Mouse (Mus musculus) heart, postnatal 36 days (tissue): ENCODE measurements at regions not wholly inside any gene's neighbourhood (a gene's known extent, or its start where the extent isn't known, plus 50 kb on each side); places are given as distances from the start of the nearest gene placed in this dataset.

ENCODE experiments used
- DNase-seq, 2 experiments: peaks; one replicate each; pipeline ENCODE4 v3.0.0; 2021 to 2022
- intact Hi-C: fragments of 180-260 bp; cut with DNase I; formaldehyde crosslinking; loops from one replicate; pipeline ENCODE4 v1.15.1; 2025

DNA sequence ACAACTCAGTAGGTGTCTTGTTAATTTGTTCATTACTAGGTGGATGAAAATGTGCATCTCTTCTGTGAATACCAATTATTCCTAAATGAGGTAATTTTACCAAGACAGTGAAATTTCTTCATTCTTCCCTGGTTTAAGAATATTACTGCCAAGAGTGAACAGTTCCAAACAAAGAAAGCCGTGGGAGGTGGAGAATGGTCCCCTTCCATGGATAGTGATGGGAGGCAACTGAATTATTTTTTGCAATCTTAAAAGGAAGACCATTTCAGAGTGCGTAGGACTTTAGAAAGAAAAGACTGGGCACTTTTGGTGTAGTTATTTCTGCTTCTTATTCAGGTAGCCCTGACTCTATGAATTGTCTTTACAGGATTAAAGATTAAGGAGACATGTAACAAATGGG is 2494.3 kb upstream of the Gm7489 start:
- no peak for DNase-seq
- intact Hi-C loops = no loop called here

DNA sequence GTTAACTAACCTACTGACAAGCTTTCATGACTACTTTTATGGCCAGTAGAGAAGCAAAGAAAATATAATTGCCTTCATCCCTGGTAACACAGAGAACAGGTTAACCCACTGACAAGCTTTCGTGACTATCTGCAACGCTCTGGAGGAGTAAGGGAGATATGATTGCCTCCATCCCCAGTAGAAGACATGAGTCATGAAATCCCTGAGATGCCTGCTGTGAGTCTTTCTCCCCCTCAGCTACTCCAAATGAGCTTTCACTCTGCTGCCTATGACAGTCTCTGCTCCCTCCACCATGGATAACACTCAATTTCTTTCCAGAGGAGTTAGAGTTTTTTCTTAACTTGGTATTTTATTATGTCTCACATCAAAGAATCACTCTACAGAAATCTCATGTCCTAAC is 2493.4 kb upstream of the Gm7489 start:
- no peak for DNase-seq
- intact Hi-C loops = no loop called here

DNA sequence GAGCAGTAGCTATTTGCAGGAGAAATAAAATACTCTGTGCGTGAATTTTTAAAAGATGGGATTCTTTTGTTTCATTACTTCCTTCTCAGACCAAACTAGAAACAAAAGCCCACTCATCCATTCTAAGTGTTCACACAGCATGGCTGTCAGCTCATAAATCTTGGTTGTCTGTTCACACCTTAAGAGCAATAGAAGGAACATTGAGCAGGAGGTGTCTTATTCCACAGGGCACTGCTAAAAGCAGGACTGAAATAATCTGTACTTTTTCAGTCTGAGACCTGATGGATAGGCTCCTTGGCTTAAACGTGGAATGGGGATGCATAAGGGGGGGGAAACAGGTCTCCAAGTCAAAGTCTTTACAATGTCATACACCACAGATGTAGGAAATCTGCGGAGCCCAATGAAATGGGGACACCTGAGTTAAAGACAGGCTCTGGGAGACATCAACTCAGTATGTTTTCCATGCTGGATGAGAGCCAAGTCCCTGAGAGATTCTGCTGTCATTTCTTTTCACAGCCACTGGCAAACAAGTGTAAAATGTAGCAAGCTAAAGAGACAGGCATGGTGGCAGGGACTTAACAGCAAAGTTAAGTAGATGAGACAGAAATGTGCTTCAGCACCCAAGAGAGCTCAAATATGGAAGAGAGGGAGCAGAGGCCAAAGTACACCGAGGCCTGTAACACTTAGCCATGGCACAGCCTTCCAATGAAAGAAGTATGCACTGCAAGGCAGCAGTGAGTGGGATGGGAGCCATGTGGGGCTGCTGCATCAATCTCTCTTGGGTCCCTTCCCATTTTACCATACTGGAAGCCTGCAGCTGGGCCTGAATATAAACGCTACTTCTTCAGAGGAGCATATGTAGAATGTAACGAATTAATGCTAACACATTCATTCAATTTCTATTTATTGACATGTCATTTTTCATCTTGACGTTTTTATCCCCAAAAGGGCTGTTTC is 2492.0 kb upstream of the Gm7489 start:
- DNase-seq = no peak
- intact Hi-C loops = no loop called here

DNA sequence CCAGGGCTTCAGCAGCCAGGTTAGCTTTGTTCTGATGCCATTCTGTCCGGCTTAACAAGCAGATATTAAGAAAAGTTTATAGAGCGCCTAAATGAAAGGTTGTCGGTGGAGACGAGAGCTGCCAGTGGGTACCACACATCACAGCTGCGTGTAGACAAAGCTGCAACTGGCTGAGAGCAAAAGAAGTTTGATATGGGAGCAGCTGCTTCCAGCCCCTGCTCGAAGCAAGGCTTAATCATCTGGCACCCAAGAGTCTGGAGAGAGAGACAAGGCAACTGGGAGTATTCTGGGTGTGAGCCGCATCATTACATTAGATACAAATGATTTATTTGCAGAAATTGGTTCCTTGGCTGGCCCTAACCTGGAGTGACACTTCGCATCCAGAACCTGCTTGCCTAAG is 2488.7 kb upstream of the Gm7489 start:
- intact Hi-C loops = no loop called here
- DNase-seq = peak in 1 of 2 experiments; percentile 1

DNA sequence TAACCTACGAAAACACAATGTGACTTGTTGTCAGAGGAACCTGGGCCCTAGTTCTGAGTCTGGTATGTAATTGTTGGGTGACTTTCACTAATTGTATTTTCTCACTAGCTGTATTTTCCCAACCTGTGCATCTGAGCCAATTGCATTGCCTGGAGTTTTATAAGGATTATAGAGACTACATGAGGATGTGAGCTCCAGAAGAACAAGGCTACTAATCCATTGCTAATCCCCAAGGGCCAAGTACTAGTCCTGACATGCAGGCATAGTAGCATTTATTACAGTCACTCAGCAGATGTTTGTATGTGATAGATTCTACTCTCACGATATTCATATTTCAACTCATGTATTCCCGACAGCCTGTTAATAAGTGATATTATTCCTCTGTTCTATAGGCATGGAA is 2481.1 kb upstream of the Gm7489 start:
- intact Hi-C loops = no loop called here
- DNase-seq = no peak

DNA sequence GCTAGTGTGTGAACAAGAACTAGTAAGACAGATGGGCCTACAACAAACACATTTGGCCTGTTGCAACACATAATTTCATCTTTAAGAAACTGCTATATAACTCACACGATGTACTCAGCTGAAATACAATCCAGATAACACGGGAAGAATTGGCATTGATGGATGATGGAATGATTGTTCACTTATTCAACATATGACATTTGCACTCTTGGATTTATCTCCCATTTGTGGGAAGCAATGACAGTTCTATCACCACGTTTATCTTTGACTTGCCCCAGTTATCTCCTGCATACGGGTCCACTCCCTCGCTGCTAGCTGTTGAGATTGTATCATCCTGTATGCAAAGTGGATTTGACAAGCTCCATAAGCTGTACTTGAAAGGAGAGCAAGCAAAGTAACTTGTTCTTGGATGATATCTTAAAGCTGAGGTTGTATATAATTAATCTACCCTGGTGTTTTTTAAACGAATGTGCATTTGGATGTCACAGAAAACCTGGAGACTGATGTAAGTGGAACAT is 2474.9 kb upstream of the Gm7489 start:
- DNase-seq = no peak
- intact Hi-C loops = no loop called here

DNA sequence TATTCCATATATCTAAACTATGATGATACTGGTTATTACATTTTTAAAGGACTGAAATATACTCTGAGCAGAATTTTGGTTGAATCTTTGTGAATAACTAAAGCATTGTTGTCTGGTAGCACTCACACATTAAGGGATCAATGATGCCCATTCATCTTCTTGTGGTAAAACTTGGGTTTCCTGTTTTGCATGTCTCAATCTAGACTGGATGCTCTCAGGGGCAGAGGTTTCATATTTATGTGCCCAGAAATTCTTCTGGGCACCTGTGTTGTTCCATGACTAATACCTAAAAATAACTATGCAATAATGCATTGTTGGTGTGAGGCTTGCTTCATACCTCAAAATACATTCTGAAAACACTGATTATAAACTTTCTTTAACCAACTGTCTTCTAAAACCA is 2472.7 kb upstream of the Gm7489 start:
- no peak for DNase-seq

DNA sequence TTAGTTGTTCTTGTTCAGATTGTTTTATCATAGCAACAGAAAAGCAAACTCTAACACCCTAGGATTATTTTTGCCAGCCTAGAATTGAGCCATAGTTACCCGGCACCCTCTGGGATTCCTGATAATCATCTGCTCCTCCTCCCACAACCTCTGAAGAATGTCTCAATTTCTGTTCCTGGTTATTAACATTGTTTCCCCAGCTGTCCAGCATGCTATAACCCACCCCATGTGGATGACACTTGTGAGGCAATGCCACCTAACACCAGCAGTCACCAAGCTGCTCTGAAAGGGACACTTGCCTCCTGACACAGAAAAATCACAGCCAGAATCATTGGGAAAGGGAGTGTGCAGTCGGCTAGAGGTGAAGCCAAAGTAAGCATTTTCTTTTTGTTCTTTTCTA is 2442.1 kb upstream of the Gm7489 start:
- intact Hi-C loops = no loop called here
- no peak for DNase-seq

More for the DNA sequence above, 2472.7 kb upstream of the Gm7489 start:
- intact Hi-C loops = no loop called here

DNA sequence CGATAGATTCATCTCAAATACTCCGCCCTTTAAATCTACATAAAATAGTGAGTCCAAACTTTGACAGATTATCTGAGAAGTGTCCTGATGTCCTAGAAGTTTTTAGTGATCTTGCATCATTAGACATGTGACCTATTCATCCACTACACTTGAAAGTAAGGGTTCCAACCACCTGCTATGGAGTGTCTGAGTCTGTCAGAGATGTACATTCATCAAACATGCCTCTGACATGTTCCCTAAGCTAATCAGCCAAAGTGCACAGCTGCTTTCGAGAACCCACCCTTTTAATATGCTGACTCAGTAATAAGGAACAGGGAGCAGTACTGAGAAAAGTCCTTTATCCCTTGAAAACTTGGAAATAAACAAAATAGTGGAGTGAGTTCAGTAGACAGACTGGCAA is 2414.8 kb upstream of the Gm7489 start:
- no peak for DNase-seq
- intact Hi-C loops = no loop called here

DNA sequence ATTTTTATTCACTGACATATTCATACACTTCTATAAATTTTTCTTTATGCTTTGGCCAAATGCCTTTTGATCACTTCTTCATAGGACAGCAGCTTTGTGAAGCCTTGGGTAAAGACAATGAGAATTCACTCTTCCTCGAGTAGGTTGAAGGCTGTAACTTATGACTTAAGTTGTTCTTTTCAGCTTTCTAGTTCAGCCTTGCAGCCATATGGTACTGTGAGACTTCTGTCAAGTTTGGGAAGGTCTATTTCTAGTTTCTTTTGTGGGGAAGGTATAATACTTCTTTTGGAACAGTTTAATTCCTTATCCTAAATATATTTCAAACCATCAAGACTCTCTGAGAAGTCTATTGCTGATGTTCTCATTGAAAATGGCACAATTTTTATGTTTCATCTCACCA is 2413.6 kb upstream of the Gm7489 start:
- intact Hi-C loops = no loop called here
- no peak for DNase-seq

DNA sequence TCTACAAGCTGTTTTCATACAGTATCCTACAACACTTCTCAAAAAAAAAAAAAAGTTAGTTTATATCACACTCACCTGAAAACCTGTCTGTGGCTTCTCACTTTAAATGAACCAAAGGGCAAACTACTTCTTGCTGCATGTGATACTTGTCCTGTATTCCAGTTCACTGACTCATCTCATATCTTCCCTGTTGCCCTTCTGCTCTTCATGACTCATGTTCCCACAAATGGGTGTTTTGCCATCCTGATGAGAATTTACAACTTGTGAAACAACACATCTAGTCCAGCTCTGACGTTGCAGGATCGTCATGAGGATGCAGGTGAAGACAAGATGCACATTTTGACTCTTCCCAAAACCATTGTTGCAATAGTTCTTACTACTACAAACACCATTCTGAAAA is 2412.7 kb upstream of the Gm7489 start:
- no peak for DNase-seq
- intact Hi-C loops = no loop called here

DNA sequence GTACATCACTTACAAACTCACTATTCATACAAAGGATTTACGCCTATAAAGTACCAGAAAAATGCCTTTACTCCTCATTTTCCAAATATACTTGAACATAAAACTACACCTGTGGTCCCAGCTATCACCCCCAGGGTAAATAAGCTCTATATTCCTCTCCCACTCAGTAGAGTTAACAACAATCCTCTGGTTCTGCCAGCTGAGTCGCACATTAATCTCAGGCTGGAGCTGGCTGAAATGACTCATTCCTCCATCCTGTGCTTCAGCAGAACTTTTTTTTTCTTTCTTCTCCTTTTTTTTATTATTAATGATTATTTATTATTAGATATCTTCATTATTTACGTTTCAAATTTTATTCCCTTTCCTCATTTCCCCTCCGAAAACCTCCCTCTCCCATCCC is 2402.8 kb upstream of the Gm7489 start:
- no peak for DNase-seq
- intact Hi-C loops = no loop called here

DNA sequence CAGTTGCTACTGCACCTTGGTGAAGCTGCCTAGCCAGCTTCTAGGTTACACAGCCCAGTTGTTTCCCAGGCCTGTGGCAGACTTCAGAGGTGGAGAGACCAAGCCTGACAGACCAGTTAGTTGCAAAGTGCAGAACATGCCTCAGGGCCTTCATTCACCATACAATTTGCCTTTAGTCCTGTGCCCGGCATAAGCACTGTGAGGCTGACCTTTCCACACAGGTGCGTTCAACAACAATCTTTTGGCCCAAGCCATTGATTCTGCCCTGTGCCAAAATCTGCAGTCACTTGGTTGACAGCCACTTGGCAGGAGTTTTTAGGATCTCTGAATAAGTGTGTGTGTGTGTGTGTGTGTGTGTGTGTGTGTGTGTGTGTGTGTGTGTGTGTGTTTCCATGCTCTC is 2400.5 kb upstream of the Gm7489 start:
- intact Hi-C loops = no loop called here
- DNase-seq = peak in 1 of 2 experiments; percentile 19

DNA sequence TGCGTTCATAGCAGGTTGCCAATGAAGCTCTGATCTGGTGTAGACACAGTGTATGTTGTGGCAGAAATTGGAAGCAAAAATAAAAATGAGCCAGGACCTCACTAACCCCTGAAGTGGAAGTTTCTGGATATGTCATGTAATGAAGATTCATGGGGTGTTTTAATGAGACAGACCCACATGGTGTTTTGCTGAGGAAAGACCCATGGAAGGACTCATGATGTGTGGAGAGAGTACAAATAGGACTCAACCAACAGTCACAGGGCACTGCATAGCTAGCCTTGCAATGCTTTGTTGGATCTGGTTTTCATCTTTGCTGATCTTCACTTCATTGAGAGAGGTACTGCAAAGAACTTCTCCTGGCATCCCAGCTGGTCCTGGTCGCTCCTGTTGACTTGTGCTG is 2399.2 kb upstream of the Gm7489 start:
- DNase-seq = no peak
- intact Hi-C loops = no loop called here

DNA sequence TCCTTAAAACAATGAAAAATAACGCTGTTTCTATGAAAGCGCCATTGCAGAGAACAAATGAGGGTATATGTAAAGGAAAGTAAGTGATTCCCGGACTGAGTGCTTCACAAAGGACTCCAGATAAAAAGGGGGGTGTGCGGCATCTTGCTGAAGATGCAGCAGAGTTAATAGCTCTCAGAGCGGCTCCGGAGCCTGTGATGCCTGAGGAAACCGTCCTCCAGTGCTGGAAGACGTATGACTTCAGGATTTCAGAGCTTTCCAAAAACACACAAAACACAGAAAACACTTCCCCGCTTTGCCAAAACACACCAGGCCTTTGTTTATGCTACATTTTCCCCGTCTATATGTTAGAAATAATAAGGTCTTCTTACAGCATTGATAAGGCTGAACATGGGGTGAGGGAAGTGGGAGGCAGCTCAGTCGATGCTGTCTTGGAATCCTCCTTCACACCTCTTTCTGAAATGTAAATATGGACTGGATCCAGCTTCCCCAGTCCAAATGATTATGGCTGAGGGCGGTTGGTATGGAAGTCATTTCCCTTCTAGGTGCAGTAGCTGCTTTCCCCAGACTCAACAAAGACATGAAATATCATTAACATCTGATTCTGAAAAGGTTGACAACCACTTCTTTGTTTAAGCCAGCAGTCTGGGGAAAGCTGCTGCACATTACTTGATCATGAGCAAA is 2382.5 kb upstream of the Gm7489 start:
- DNase-seq = no peak
- intact Hi-C loops = no loop called here

DNA sequence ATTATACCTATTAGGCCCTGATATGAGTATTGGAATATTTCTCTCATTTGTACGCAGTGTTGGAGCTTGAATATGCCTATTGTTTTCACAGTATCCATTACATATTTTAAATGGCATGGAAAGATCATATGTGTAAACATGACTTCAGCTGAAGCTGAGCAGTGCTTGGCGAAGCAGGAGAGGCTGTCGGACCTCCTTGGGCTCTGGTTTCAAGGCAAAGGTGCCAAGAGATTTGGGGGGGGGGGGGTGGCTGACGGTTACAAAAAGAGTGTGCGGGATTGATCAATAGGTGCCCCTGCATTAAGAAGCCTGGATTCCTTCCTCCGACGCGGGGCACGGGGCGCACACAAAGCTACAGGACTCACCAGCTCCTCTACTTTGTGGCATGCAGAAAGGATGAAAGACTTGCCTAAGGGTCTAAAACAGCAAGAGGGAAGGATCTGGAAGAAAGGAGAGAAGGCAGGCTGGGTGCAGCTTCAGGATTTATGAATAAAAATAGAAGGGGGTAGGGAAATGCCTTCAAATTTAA is 2381.9 kb upstream of the Gm7489 start:
- no peak for DNase-seq
- intact Hi-C loops = no loop called here

DNA sequence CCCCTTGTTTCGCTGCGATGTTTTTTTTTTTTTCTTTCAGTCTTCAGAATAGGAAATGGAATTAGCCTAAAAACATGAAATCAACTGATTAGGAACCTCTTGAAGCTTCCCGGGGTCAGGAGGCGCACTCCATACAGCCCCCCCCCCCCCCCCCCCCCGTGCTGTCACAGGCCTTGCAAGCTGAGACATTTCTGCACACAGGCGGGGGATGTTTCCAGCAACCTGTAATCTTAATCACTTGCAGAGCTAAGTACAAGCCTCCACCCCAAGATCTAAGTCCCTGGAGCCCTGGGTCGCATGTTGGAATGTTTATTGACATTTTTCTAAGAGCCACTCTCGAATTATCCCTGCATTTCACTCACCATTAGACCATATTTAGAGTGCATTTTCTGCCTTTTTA is 2381.4 kb upstream of the Gm7489 start:
- intact Hi-C loops = no loop called here
- DNase-seq = no peak

DNA sequence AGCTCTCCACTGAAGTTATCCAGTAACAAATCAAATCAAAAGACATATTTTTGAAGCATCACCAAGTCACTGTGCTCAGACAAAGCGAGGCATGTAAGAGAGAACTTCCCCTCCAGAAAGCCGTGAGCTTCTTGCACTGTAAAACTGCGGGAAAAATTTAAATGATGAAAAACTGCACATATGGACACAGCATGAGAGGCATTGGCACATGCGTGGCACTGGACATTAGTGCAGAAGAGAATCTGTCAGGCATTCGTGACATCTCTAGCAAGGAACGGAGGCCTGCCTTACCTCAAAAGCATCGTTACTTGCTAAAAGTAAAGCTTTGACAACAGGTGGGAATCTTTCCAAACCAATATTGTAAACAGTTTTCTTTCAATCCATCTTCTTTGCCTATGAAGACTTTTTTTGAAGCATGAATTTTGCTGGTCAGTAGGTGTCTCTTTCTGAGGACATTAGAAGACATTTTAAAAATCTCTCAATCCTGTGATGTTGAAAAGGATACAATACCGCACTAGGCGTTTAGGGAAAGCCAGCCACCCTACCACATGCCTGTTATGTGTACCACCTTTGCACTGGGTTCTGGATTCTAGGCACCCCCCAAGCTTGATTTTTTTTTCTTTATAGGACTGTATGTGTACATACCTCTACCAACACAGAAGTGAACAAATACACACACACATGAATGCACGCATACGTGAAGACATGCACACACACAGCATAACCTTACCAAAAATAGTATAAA is 2380.5 kb upstream of the Gm7489 start:
- DNase-seq = no peak
- intact Hi-C loops = no loop called here

DNA sequence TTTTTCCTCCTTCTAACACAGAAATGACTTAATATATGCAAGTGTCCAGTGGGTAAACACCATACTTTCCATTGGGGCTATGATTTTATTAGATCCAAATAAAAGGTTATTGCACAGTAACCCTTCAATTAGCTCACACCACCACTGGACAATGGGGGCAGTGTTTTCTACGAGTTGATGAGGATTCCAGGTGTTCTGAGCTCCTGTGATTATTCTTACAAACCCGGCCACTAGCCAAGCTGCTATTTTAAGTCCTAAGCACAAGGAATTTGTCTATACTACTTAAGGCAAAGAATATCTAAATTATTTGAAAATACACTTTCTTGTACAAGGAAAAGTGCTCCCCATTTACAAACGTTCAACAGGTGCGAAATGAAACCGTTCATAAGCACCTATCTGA is 2379.9 kb upstream of the Gm7489 start:
- intact Hi-C loops = no loop called here
- no peak for DNase-seq

DNA sequence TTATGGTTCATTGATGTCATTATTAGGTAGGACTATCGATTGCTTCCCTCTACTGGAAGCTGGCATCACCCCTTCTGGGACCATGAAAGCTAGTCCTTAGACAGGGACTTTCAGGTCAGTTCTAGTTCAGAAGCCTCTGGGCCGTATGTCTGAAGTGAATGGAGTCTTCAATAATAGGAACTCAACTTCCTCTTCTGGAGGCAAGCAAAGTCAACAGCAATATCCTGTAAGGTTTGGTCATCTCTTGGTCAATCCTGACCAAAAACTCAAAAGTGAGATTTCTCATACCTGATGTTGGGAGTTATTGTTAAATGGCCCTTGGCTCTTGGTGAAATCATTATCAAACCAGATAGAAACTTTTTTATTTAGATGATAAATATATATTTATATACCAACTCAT is 2377.6 kb upstream of the Gm7489 start:
- intact Hi-C loops = no loop called here
- no peak for DNase-seq

DNA sequence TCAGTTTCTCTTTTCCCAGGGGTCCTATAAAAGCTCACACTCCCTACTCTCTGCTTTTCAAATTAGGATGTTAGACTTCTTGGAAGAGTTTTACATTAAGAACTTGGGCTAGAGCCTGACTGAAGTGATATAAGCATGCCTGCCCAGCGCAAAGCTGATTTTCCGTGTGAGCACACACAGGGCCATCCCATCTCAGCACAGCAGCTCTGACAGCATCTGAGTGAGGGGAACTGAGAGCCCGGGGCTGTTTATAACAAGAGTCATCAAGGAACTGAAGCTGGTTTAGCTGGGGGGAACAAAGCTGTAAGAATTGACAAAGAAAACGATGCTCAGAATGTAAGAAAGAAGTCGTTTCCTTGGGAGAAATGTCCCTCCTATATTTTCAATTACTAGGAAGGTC is 2373.4 kb upstream of the Gm7489 start:
- intact Hi-C loops = no loop called here
- DNase-seq = no peak
